Mouse (Mus musculus): ENCODE data around the gene Ahnak. TPM values are rescaled to one million over a fixed set of nuclear protein-coding genes. Genes with fewer than 3 reads are reported as not detected.

Gene Ahnak
- polyA plus RNA-seq, 1 experiment from 2014 or later = 20.8 TPM

GRCm38 (mm10) chr19:8946929-8947328, 42.2 kb upstream of the Ahnak start:
- no peak overlapping the region for H3K4me3 ChIP-seq (ENCODE audit: low read length)
- H3K4me1 ChIP-seq (ENCODE audit: control insufficient read depth, insufficient read depth, low read length) = peaks cover 19% of the 10 kb centered on the region
- peaks cover 27% of the 10 kb centered on the region for H3K36me3 ChIP-seq (ENCODE audit: control insufficient read depth, insufficient read depth, low read length)
- H3K27me3 ChIP-seq (replicated peaks; ENCODE audit: control insufficient read depth, insufficient read depth, low read length) = no peaks in the 10 kb centered on the region
- no peak overlapping the region for H3K4me2 ChIP-seq (ENCODE audit: low read depth, low read length)
- WGBS = 92% methylated on average over 7 of the region's 7 CpGs
- no peak for ATAC-seq
- H3K9ac ChIP-seq (ENCODE audit: low read depth, low read length) = no peak overlapping the region
- H3K9me3 ChIP-seq (ENCODE audit: control insufficient read depth, low read length) = no peaks in the 10 kb centered on the region
- H3K27ac ChIP-seq (ENCODE audit: low read length) = no peak overlapping the region

GRCm38 (mm10) chr19:8950190-8950589, 38.9 kb upstream of the Ahnak start:
- ATAC-seq = no peak
- Histone ChIP-seq H3K4me1 (ENCODE audit: control insufficient read depth, insufficient read depth, low read length) (peaks cover 9% of the 10 kb centered on the region), H3K4me3 (ENCODE audit: low read length) (no peak overlapping the region), H3K9ac (ENCODE audit: low read depth, low read length) (no peak overlapping the region), H3K27ac (ENCODE audit: low read length) (no peak overlapping the region), H3K9me3 (ENCODE audit: control insufficient read depth, low read length) (no peaks in the 10 kb centered on the region), H3K36me3 (ENCODE audit: control insufficient read depth, insufficient read depth, low read length) (peaks cover 27% of the 10 kb centered on the region), H3K27me3 (replicated peaks; ENCODE audit: control insufficient read depth, insufficient read depth, low read length) (no peaks in the 10 kb centered on the region), H3K4me2 (ENCODE audit: low read depth, low read length) (no peak overlapping the region)
- WGBS = 91% methylated on average over 5 of the region's 5 CpGs

- H3K4me1 ChIP-seq (ENCODE audit: control insufficient read depth, insufficient read depth, low read length) = peaks cover 9% of the 10 kb centered on the region
- no peak overlapping the region for H3K4me3 ChIP-seq (ENCODE audit: low read length)
- H3K4me2 ChIP-seq (ENCODE audit: low read depth, low read length) = no peak overlapping the region
- no peaks in the 10 kb centered on the region for H3K27me3 ChIP-seq (replicated peaks; ENCODE audit: control insufficient read depth, insufficient read depth, low read length)
- H3K27ac ChIP-seq (ENCODE audit: low read length) = no peak overlapping the region; the same call in 1 of the 2 replicates
- no peak for ATAC-seq
- H3K36me3 ChIP-seq (ENCODE audit: control insufficient read depth, insufficient read depth, low read length) = peaks cover 18% of the 10 kb centered on the region
- H3K9ac ChIP-seq (ENCODE audit: low read depth, low read length) = no peak overlapping the region
- H3K9me3 ChIP-seq (ENCODE audit: control insufficient read depth, low read length) = no peaks in the 10 kb centered on the region
- WGBS = 88% methylated on average over 9 of the region's 9 CpGs
Measured at GRCm38 (mm10) chr19:8952241-8952640, 36.8 kb upstream of the Ahnak start.

- peak; percentile 96 for ATAC-seq
- H3K27me3 ChIP-seq (replicated peaks; ENCODE audit: control insufficient read depth, insufficient read depth, low read length) = no peaks in the 10 kb centered on the region
- H3K4me1 ChIP-seq (ENCODE audit: control insufficient read depth, insufficient read depth, low read length) = peaks cover 9% of the 10 kb centered on the region
- peak within 1 kb of the TSS; percentile 82 for H3K9ac ChIP-seq (ENCODE audit: low read depth, low read length)
- no peaks in the 10 kb centered on the region for H3K9me3 ChIP-seq (ENCODE audit: control insufficient read depth, low read length)
- H3K4me2 ChIP-seq (ENCODE audit: low read depth, low read length) = peak within 1 kb of the TSS; percentile 84
- H3K36me3 ChIP-seq (ENCODE audit: control insufficient read depth, insufficient read depth, low read length) = peaks cover 7% of the 10 kb centered on the region
- 3% methylated on average over 46 of the region's 46 CpGs for WGBS
- peak within 1 kb of the TSS; percentile 82 for H3K27ac ChIP-seq (ENCODE audit: low read length)
- peak within 1 kb of the TSS; percentile 75 for H3K4me3 ChIP-seq (ENCODE audit: low read length)
Measured at GRCm38 (mm10) chr19:8953135-8954039, 35.7 kb upstream of the Ahnak start, which contains the start of gene Tut1. TSS of gene Tut1 (plus strand) at chr19:8953847.

GRCm38 (mm10) chr19:8954171-8954570, 34.9 kb upstream of the Ahnak start:
- H3K27ac ChIP-seq (ENCODE audit: low read length) = peak overlapping the region; percentile 82
- peak overlapping the region; percentile 82 for H3K9ac ChIP-seq (ENCODE audit: low read depth, low read length)
- 11% methylated on average over 9 of the region's 9 CpGs for WGBS
- ATAC-seq = no peak
- H3K4me1 ChIP-seq (ENCODE audit: control insufficient read depth, insufficient read depth, low read length) = peaks cover 9% of the 10 kb centered on the region
- H3K4me3 ChIP-seq (ENCODE audit: low read length) = peak overlapping the region; percentile 75
- H3K27me3 ChIP-seq (replicated peaks; ENCODE audit: control insufficient read depth, insufficient read depth, low read length) = no peaks in the 10 kb centered on the region
- H3K36me3 ChIP-seq (ENCODE audit: control insufficient read depth, insufficient read depth, low read length) = peaks cover 7% of the 10 kb centered on the region
- H3K9me3 ChIP-seq (ENCODE audit: control insufficient read depth, low read length) = no peaks in the 10 kb centered on the region
- peak overlapping the region; percentile 84 for H3K4me2 ChIP-seq (ENCODE audit: low read depth, low read length)

- Histone ChIP-seq H3K36me3 (ENCODE audit: control insufficient read depth, insufficient read depth, low read length) (peaks cover 13% of the 10 kb centered on the region), H3K9ac (ENCODE audit: low read depth, low read length) (no peak overlapping the region), H3K4me2 (ENCODE audit: low read depth, low read length) (no peak overlapping the region), H3K27me3 (replicated peaks; ENCODE audit: control insufficient read depth, insufficient read depth, low read length) (no peaks in the 10 kb centered on the region), H3K4me3 (ENCODE audit: low read length) (no peak overlapping the region), H3K27ac (ENCODE audit: low read length) (no peak overlapping the region), H3K9me3 (ENCODE audit: control insufficient read depth, low read length) (no peaks in the 10 kb centered on the region), H3K4me1 (ENCODE audit: control insufficient read depth, insufficient read depth, low read length) (peaks cover 7% of the 10 kb centered on the region)
- 82% methylated on average over 2 of the region's 2 CpGs for WGBS
- ATAC-seq = no peak
Measured at GRCm38 (mm10) chr19:8962256-8962655, 26.8 kb upstream of the Ahnak start.

GRCm38 (mm10) chr19:8965075-8965474, 24.0 kb upstream of the Ahnak start:
- Histone ChIP-seq H3K9ac (ENCODE audit: low read depth, low read length) (peak overlapping the region; percentile 74; the same call in 1 of the 2 replicates), H3K27me3 (replicated peaks; ENCODE audit: control insufficient read depth, insufficient read depth, low read length) (no peaks in the 10 kb centered on the region), H3K27ac (ENCODE audit: low read length) (peak overlapping the region; percentile 96; the same call in 1 of the 2 replicates), H3K9me3 (ENCODE audit: control insufficient read depth, low read length) (no peaks in the 10 kb centered on the region), H3K4me2 (ENCODE audit: low read depth, low read length) (no peak overlapping the region), H3K36me3 (ENCODE audit: control insufficient read depth, insufficient read depth, low read length) (peaks cover 16% of the 10 kb centered on the region), H3K4me1 (ENCODE audit: control insufficient read depth, insufficient read depth, low read length) (peaks cover 12% of the 10 kb centered on the region), H3K4me3 (ENCODE audit: low read length) (no peak overlapping the region; the same call in 1 of the 2 replicates)
- no peak for ATAC-seq
- WGBS = 84% methylated on average over 11 of the region's 11 CpGs

- no peaks in the 10 kb centered on the region for H3K27me3 ChIP-seq (replicated peaks; ENCODE audit: control insufficient read depth, insufficient read depth, low read length)
- H3K36me3 ChIP-seq (ENCODE audit: control insufficient read depth, insufficient read depth, low read length) = peaks cover 22% of the 10 kb centered on the region
- H3K9ac ChIP-seq (ENCODE audit: low read depth, low read length) = peak overlapping the region; percentile 74
- H3K27ac ChIP-seq (ENCODE audit: low read length) = peak overlapping the region; percentile 96
- H3K9me3 ChIP-seq (ENCODE audit: control insufficient read depth, low read length) = no peaks in the 10 kb centered on the region
- peaks cover 12% of the 10 kb centered on the region for H3K4me1 ChIP-seq (ENCODE audit: control insufficient read depth, insufficient read depth, low read length)
- WGBS = 70% methylated on average over 8 of the region's 8 CpGs
- no peak for ATAC-seq
- peak overlapping the region; percentile 73 for H3K4me2 ChIP-seq (ENCODE audit: low read depth, low read length)
- H3K4me3 ChIP-seq (ENCODE audit: low read length) = peak overlapping the region; percentile 63
Measured at GRCm38 (mm10) chr19:8965771-8966170, 23.3 kb upstream of the Ahnak start.

GRCm38 (mm10) chr19:8966198-8966589, 22.9 kb upstream of the Ahnak start:
- peak overlapping the region; percentile 74 for H3K9ac ChIP-seq (ENCODE audit: low read depth, low read length)
- H3K9me3 ChIP-seq (ENCODE audit: control insufficient read depth, low read length) = no peaks in the 10 kb centered on the region
- H3K4me3 ChIP-seq (ENCODE audit: low read length) = peak overlapping the region; percentile 63
- H3K36me3 ChIP-seq (ENCODE audit: control insufficient read depth, insufficient read depth, low read length) = peaks cover 26% of the 10 kb centered on the region
- H3K4me2 ChIP-seq (ENCODE audit: low read depth, low read length) = peak overlapping the region; percentile 73
- no peaks in the 10 kb centered on the region for H3K27me3 ChIP-seq (replicated peaks; ENCODE audit: control insufficient read depth, insufficient read depth, low read length)
- ATAC-seq = peak; percentile 36
- H3K27ac ChIP-seq (ENCODE audit: low read length) = peak overlapping the region; percentile 96
- peaks cover 12% of the 10 kb centered on the region for H3K4me1 ChIP-seq (ENCODE audit: control insufficient read depth, insufficient read depth, low read length)
- WGBS = 25% methylated on average over 5 of the region's 5 CpGs
